Mouse (Mus musculus) adrenal gland, adult 18-20 months (tissue): ENCODE measurements around the gene B3gnt4. TPM values are rescaled to one million over a fixed set of nuclear protein-coding genes. Genes with fewer than 3 reads are reported as not detected.
A peak's percentile ranks its signal among the peaks of the same experiment; 100 is the strongest.

ENCODE experiments used
- DNase-seq, 2 experiments: peaks; one replicate each; pipeline ENCODE4 v3.0.0; 2021 to 2022; ENCODE audit warnings: low spot score in 2 of 2
- microRNA-seq, 2 experiments: library from miRNA; unstranded; fragments of <30 nt; microRNA quantifications; one replicate each; pipeline ENCODE4 v1.2.0; 2021; ENCODE audit warnings: borderline number of aligned reads in 2 of 2
- total RNA-seq, 2 experiments: library from RNA; stranded (reverse); gene quantifications; 1 replicate in 1 of 2; 2 replicates in 1 of 2; pipeline ENCODE4 v1.2.3; 2021

The B3gnt4 gene
- total RNA-seq, 2 experiments from 2014 or later: 0.35 to 0.36 TPM

DNA sequence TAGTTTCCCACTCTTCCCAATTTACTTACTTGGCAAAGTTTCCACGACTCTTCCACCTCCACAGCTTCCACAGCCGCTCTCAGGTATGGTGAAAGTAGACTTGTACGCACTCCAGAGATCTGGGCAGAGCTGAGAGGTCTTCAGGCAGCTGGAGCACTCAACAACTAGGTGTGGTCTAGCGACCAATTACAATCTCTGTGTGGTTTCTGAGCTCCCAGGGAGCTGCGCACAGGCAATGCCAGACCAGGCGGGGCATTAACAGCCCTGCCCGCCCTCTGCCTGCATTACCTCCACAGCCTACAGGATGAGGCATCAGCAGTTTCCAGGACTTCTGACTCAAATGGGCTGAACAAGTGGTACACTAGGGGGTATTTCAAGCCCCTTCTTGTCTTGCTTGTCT is 15.0 kb downstream of the B3gnt4 start, which contains the start of gene Gm49027:
Gene Gm49027 (minus strand): TSS at position 208 of the 400 bp plus-strand sequence.
- DNase-seq: no peak

DNA sequence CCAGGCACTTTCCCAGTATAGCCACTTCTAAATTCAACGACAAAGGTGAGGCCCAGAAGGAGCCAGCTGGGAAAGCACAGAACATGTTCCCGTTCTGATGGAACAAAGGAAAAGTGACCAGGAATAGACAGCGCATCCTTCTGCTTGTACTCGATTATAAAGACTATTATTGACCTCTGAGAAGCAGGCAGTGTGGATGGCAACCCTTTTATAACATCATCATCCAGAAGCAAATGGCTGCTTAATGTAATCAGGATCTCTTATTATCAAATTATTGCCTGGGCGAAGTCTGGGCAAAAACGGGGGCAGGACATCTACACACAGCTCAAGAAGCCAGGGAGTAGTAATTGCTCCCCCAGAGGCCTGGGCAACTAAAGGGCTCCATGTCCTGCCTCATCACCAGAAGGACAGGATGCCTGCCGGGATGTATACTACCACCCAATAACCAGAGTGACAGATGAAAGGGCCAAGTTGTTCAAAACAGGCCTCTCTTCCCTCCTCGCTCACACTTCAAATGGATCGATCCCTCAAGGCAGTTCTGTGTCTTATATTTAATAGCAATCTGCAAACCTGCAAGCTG is 15.7 kb downstream of the B3gnt4 start:
- no peak for DNase-seq

DNA sequence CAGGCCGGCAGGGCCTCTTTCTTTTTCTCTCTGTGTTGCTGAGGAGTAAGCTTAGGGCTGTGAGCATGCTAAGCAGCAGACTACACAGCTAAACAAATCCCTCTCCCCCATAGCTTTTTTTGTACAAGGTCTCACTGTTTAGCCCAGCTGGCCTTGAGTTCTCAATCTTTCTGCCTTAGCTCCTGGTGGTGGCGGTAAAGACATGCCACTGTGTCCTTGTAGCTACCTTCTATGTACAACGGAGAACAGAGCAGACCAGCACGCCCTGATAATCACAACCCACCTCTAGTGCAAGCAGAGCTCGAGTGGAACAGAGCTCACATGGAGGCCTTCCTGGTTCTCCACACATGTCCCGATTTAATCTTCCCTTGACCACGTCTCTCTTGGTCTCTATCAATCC is 18.4 kb downstream of the B3gnt4 start:
- peak in 1 of 2 experiments; percentile 3 for DNase-seq

DNA sequence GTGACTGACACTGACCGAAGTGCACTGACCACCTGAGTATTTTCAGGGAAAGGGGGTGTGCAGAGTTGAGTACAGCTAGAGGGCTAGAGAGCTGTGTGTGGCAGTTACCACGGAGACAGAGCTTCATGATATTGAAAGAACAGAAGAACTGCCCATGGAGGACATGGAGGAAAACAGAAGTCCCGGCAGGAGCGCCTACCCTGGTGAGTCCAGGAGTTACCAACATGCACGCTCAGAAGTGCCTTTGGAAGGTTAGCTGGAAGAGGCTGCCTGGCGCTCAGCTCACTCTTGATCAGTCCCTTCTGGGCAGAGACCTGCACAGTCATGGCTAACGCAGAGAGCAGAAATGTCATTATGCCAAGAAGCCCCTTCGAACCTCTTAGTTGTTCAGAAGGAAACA is 19.8 kb downstream of the B3gnt4 start:
- no peak for DNase-seq

DNA sequence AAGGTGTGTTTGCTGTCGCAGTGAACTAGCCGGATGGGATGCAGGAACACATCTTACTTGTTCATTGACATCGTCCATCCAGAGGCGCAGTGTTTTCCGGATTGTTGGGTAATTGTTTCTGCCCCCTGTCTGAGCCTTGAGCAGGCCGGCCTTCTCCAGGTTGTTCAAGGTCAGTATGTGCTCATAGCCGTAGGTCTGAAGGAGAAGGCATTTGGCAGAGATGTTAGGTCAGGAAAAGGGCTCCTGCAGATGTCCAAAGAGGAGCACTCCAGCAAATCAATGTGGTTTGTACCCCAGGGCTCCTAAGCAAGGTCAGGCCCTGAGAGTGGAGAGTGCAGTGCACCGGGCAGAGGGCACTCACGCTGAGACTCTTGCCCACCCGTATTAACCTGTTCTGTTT is 23.5 kb downstream of the B3gnt4 start:
- no peak for DNase-seq

DNA sequence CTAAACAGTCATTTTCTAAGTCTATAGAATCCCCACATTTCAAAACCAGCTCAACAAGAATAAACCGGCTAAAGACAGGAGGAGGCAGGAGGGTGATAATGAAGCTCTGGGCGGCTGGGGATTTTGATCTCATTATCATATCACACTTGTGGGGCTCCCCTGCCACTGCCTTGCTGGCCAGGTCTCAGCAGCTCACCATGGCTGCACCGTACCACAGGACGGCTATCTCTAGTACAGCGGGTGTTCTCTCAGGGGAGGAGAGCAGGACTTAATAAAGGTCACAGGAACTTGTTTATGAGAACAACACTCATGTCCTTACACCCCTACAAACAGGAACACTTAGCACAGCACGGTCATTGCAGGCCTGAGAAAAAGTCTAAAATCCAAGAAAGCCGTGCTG is 45.4 kb downstream of the B3gnt4 start:
- DNase-seq: no peak

DNA sequence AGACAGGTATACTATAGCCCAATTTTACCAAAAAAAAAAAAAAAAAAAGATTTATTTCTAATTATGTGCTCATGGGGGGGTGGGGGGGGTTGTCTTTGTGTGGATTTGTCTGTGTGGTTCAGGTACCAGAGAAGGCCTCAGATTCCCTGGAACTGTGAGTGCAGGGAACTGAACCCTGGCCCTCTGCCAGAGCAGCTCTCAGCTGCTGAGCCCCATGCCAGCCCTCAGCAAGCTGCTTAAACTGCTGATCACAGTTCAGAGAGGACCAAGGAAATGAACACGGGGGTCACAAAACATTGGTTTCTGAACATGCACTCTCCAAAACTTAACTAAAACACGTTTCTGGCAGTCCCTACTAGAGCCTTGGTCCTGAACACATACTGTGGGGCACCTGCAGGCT is 46.2 kb downstream of the B3gnt4 start:
- DNase-seq: peak; percentile 45 to 47

DNA sequence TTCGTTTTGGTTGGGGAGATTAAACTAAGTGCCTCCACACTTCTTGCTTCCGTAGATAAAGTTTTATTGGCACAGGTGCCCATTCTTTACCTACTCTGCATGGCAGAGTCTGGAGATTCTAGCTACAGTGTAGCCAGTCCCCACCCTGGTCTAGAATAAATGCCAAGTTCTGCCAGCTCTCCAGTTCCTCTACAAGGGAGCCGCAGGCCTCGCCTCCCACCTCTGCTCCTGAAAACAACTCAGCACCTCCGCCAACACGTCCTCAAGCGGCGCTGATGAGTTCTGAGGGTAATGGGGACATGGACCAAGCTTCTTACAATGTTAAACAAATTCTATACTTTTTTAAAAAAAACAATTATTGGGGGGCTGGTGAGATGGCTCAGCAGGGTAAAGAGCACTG is 49.3 kb downstream of the B3gnt4 start:
- no peak for DNase-seq

DNA sequence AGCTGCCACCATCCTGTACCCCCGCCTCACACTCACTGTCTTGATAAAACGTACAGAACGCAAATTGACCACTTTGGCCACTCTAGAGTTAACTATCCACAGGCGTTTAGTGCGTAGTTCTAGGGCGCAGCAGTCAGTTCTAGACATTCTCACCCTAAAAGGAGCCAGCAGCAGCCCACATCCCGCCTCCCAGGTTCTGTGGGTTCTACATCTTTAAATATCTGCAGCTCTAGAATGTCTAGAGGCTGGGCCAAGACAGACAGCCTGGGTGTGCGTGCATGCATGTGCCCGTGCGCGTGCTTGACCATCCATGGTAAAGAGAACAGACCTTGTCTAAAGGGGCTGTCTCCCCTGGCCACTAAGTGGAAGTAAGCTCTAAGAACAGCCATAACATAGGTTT is 50.9 kb downstream of the B3gnt4 start:
- DNase-seq: no peak

Small RNAs within 50 kb of the gene (microRNA-seq; reads per million reads assigned to microRNA genes)
- gene Mir7647: 2.4 to 3.7 reads per million in 2 experiments

Other genes with a start within 250 kb of the B3gnt4 start
- gene Bcl7a, start 166.6 kb upstream of the B3gnt4 start, total RNA-seq: 1 to 10 TPM; 6.9 to 7.1 TPM
- 10 to 100 TPM; 18.5 to 26.8 TPM for gene Mlxip, start 115.7 kb upstream of the B3gnt4 start, total RNA-seq
- not detected for gene Lrrc43, start 21.2 kb upstream of the B3gnt4 start, total RNA-seq
- not detected for gene Il31, start 21.0 kb upstream of the B3gnt4 start, total RNA-seq
- 10 to 100 TPM; 73.5 to 83.4 TPM for gene Diablo, start 13.7 kb downstream of the B3gnt4 start, total RNA-seq
- 10 to 100 TPM in 1 of 2 experiments, 1 to 10 TPM in 1; 4.3 to 11.6 TPM for gene Gm49027, start 15.0 kb downstream of the B3gnt4 start, total RNA-seq
- 10 to 100 TPM; 43.8 to 49.3 TPM for gene Vps33a, start 62.6 kb downstream of the B3gnt4 start, total RNA-seq
- gene Clip1, start 174.2 kb downstream of the B3gnt4 start, total RNA-seq: 10 to 100 TPM; 66.0 to 74.2 TPM
- gene Zcchc8, start 210.6 kb downstream of the B3gnt4 start, total RNA-seq: 10 to 100 TPM; 33.1 to 45.2 TPM
- 10 to 100 TPM; 65.4 to 76.6 TPM for gene Rsrc2, start 239.0 kb downstream of the B3gnt4 start, total RNA-seq
- gene Kntc1, start 239.3 kb downstream of the B3gnt4 start, total RNA-seq: under 1 TPM; 0.53 to 0.90 TPM